Mouse (Mus musculus): ENCODE data around the gene Lyl1.

DNA sequence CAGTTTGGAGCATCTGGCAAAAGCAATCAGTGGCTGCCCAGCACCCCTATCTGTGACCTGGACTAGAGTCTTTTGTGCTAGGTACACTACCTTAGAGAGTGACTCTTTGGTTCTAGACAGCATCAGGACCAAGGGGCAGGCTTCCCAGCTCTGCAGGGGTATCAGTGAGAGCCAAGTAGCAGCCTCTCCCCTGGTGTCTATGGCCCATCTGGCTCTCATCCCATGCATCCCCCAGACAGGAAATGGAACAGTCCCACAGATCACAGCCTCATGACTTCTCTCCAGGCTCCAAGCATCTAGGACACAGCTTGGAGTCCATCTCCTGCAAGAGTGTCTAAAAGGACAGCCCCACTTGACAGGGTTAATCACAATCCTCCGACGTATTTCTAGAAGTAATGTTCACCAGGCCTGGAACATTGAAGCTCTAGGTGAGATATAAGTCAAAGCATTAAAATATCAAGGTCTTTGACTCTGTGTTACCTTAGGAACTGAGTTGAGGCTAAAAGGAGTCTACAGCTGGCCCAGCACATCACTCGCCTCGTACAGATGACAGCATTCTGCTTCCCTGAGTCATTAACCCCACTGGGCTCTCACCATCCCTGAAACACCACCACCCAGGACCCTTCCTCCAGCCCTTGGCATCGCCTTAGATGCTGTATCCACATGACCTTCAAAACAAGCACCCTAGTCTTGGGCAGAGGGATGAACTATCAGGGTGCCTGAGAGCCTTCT lies 17.9 kb downstream of the Lyl1 start:
- TF ChIP-seq CTCF (IDR thresholded peaks at IDR 0.05; ENCODE audit: low read depth, low read length) (no peak), POLR2A (IDR thresholded peaks at IDR 0.05; ENCODE audit: insufficient read depth, low read length) (no peak), EP300 (IDR thresholded peaks at IDR 0.05; ENCODE audit: insufficient read depth, low read depth, low read length) (no peak)

Data from ES-Bruce4 (cell line).